Mouse (Mus musculus): ENCODE measurements around the gene Rsph10b. TPM values are rescaled to one million over a fixed set of nuclear protein-coding genes. Genes with fewer than 3 reads are reported as not detected.

Rsph10b gene
- total RNA-seq, 2 experiments from 2014 or later = 4.0 to 5.3 TPM

Other genes starting within 250 kb of the Rsph10b start
- gene Usp42, start 200.8 kb upstream of the Rsph10b start, total RNA-seq (2021) = 10 to 100 TPM; 21.7 to 27.1 TPM
- gene Eif2ak1, start 115.2 kb upstream of the Rsph10b start, total RNA-seq (2021) = 10 to 100 TPM; 44.9 to 45.1 TPM
- gene Ankrd61, start 35.4 kb upstream of the Rsph10b start, total RNA-seq (2021) = not detected
- 10 to 100 TPM; 31.6 to 34.8 TPM for gene Aimp2, start 23.2 kb upstream of the Rsph10b start, total RNA-seq (2021)
- gene Pms2, start 23.1 kb upstream of the Rsph10b start, total RNA-seq (2021) = 10 to 100 TPM; 17.4 to 18.1 TPM
- gene Gm42421, start 4.9 kb upstream of the Rsph10b start, total RNA-seq (2021) = 1 to 10 TPM in 1 of 2 experiments, not detected in 1; 1.3 TPM
- gene Ccz1, start 81.8 kb downstream of the Rsph10b start, total RNA-seq (2021) = 10 to 100 TPM; 43.0 to 45.0 TPM
- 1 to 10 TPM; 2.2 to 3.8 TPM for gene Ocm, start 93.6 kb downstream of the Rsph10b start, total RNA-seq (2021)
- gene Lmtk2, start 167.4 kb downstream of the Rsph10b start, total RNA-seq (2021) = 100 to 1,000 TPM; 163 to 182 TPM